Mouse (Mus musculus): ENCODE results near the gene Gm49396.

The Gm49396 gene

GRCm38 (mm10) chr7:30551445-30552101, 11.6 kb upstream of the Gm49396 start:
- in situ Hi-C loops (cut with MboI; ENCODE audit: low pct_unique_long_range_greater_than_20kb in 1 of 2, low sequenced_read_pairs in 2 of 2, unreplicated experiment in 1 of 2), result no loop called here

GRCm38 (mm10) chr7:30552102-30553020, 10.8 kb upstream of the Gm49396 start, which contains the start of the genes Hspb6 and Proser3:
Hspb6 (plus strand) TSS chr7:30552178.
Proser3 (minus strand) TSS chr7:30552299.
- in situ Hi-C loops (cut with MboI; ENCODE audit: low pct_unique_long_range_greater_than_20kb in 1 of 2, low sequenced_read_pairs in 2 of 2, unreplicated experiment in 1 of 2), result no loop called here

- in situ Hi-C loops (cut with MboI; ENCODE audit: low pct_unique_long_range_greater_than_20kb in 1 of 2, low sequenced_read_pairs in 2 of 2, unreplicated experiment in 1 of 2), result no loop called here
Observed at GRCm38 (mm10) chr7:30553021-30553589, 10.0 kb upstream of the Gm49396 start.

GRCm38 (mm10) chr7:30553810-30554584, 9.1 kb upstream of the Gm49396 start:
- in situ Hi-C loops (cut with MboI; ENCODE audit: low pct_unique_long_range_greater_than_20kb in 1 of 2, low sequenced_read_pairs in 2 of 2, unreplicated experiment in 1 of 2), result no loop called here

- in situ Hi-C loops (cut with MboI; ENCODE audit: low pct_unique_long_range_greater_than_20kb in 1 of 2, low sequenced_read_pairs in 2 of 2, unreplicated experiment in 1 of 2), result no loop called here
Observed at GRCm38 (mm10) chr7:30556894-30557536, 6.1 kb upstream of the Gm49396 start.

GRCm38 (mm10) chr7:30557901-30558514, 5.1 kb upstream of the Gm49396 start:
- in situ Hi-C loops (cut with MboI; ENCODE audit: low pct_unique_long_range_greater_than_20kb in 1 of 2, low sequenced_read_pairs in 2 of 2, unreplicated experiment in 1 of 2), result no loop called here

- in situ Hi-C loops (cut with MboI; ENCODE audit: low pct_unique_long_range_greater_than_20kb in 1 of 2, low sequenced_read_pairs in 2 of 2, unreplicated experiment in 1 of 2), result no loop called here
Observed at GRCm38 (mm10) chr7:30558656-30559442, 4.3 kb upstream of the Gm49396 start.

- in situ Hi-C loops (cut with MboI; ENCODE audit: low pct_unique_long_range_greater_than_20kb in 1 of 2, low sequenced_read_pairs in 2 of 2, unreplicated experiment in 1 of 2), result no loop called here
Observed at GRCm38 (mm10) chr7:30559443-30559954, 3.6 kb upstream of the Gm49396 start, which contains the start of gene Lin37. Lin37 (minus strand) TSS chr7:30559838.

- in situ Hi-C loops (cut with MboI; ENCODE audit: low pct_unique_long_range_greater_than_20kb in 1 of 2, low sequenced_read_pairs in 2 of 2, unreplicated experiment in 1 of 2), result no loop called here
Observed at GRCm38 (mm10) chr7:30560296-30560695, 2.8 kb upstream of the Gm49396 start.

GRCm38 (mm10) chr7:30562526-30563116, 523 bp upstream of the Gm49396 start:
- in situ Hi-C loops (cut with MboI; ENCODE audit: low pct_unique_long_range_greater_than_20kb in 1 of 2, low sequenced_read_pairs in 2 of 2, unreplicated experiment in 1 of 2), result no loop called here

- in situ Hi-C loops (cut with MboI; ENCODE audit: low pct_unique_long_range_greater_than_20kb in 1 of 2, low sequenced_read_pairs in 2 of 2, unreplicated experiment in 1 of 2), result no loop called here
Observed at GRCm38 (mm10) chr7:30563906-30564280, 749 bp downstream of the Gm49396 start.

- in situ Hi-C loops (cut with MboI; ENCODE audit: low pct_unique_long_range_greater_than_20kb in 1 of 2, low sequenced_read_pairs in 2 of 2, unreplicated experiment in 1 of 2), result no loop called here
Observed at GRCm38 (mm10) chr7:30564970-30565571, 1.9 kb downstream of the Gm49396 start, which contains the start of gene Igflr1. Igflr1 (plus strand) TSS chr7:30565427.

GRCm38 (mm10) chr7:30566033-30566432, 2.9 kb downstream of the Gm49396 start:
- in situ Hi-C loops (cut with MboI; ENCODE audit: low pct_unique_long_range_greater_than_20kb in 1 of 2, low sequenced_read_pairs in 2 of 2, unreplicated experiment in 1 of 2), result no loop called here

GRCm38 (mm10) chr7:30567555-30567954, 4.4 kb downstream of the Gm49396 start:
- in situ Hi-C loops (cut with MboI; ENCODE audit: low pct_unique_long_range_greater_than_20kb in 1 of 2, low sequenced_read_pairs in 2 of 2, unreplicated experiment in 1 of 2), result no loop called here

GRCm38 (mm10) chr7:30572389-30572788, 9.2 kb downstream of the Gm49396 start:
- in situ Hi-C loops (cut with MboI; ENCODE audit: low pct_unique_long_range_greater_than_20kb in 1 of 2, low sequenced_read_pairs in 2 of 2, unreplicated experiment in 1 of 2), result no loop called here

- in situ Hi-C loops (cut with MboI; ENCODE audit: low pct_unique_long_range_greater_than_20kb in 1 of 2, low sequenced_read_pairs in 2 of 2, unreplicated experiment in 1 of 2), result no loop called here
Observed at GRCm38 (mm10) chr7:30572969-30573368, 9.8 kb downstream of the Gm49396 start.

All from mouse embryonic stem cell (cell line).